Mouse (Mus musculus): Measurements from ENCODE around the gene Top2b. TPM values are rescaled to one million over a fixed set of nuclear protein-coding genes. Genes with fewer than 3 reads are reported as not detected.

The Top2b gene
- total RNA-seq, 4 experiments from 2014 or later: 79.9 to 96.9 (median 82.7) TPM

GRCm38 (mm10) chr14:16414163-16414562 is 49.2 kb downstream of the Top2b start:
- DNase-seq (ENCODE audit: low spot score in 2 of 2): no peak

- DNase-seq (ENCODE audit: low spot score in 2 of 2): no peak
These were observed 62.6 kb downstream of the Top2b start for GRCm38 (mm10) chr14:16427569-16427968.

DNA sequence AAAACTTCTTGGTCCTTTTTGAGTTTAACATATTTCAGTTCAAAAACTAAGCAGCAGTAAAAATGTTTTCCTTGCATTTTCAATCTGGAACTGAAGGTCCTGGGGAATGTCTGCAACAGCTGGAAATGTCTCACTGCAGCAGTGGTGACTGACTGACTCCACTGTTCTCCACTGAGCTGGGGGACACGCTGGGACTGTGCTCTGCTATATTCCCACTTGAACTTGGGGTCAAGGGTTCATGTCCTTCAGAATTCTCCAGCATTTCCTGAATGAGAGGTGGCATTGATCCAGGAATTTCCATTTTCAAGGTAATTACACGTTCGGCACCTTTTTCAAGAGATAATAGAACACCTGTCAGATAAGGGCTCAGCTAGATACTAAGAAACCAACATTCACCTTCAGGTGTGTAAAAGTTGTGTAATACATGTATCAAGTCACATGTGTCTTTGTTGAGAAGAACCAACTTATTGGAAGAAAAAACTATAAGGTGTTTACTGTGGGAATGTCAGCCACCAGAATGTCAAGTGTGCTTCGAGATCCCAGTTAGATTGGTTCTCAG is 67.0 kb downstream of the Top2b start:
- DNase-seq (ENCODE audit: low spot score in 2 of 2): no peak

DNA sequence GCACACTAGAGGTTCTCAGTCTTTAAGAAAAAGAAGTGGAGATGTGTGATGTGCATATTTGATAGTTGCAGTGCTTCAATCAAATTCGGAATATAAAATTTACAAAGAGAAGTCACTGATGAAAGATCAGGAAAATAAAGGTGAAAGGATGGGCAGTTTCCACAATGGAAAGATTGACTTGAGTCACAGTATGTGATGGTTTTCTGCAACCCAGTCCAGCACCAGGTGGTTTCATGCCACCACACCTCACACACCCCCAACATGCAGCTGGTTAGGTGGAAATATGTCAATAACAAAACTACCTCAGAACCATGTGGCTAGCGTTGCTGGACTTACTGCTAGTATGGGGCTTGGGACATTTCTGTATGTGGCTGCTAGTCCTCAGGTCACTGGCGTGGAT is 67.6 kb downstream of the Top2b start:
- no peak for DNase-seq (ENCODE audit: low spot score in 2 of 2)

DNA sequence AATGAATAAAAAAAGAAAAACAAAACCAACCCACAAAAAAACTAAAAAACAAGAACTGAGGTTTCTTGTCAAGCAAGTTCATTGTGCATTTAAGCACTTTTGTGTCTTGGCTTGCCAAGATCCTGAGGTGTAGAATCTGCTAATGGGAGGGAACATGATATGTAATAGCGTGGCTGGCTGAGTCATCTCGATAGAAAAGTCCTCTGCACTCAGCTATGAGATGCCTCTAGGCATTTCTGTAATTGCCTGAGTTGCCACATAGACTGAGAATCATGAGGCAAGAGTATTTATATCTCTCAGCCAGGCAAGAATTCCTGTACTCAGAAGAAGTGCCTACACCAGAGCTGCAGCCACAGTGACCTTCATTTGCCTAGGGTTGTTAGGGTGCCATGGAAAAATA is 68.2 kb downstream of the Top2b start:
- DNase-seq (ENCODE audit: low spot score in 2 of 2): no peak

GRCm38 (mm10) chr14:16434396-16435171 is 69.6 kb downstream of the Top2b start:
- DNase-seq (ENCODE audit: low spot score in 2 of 2): peak in 1 of 2 experiments; percentile 52

DNA sequence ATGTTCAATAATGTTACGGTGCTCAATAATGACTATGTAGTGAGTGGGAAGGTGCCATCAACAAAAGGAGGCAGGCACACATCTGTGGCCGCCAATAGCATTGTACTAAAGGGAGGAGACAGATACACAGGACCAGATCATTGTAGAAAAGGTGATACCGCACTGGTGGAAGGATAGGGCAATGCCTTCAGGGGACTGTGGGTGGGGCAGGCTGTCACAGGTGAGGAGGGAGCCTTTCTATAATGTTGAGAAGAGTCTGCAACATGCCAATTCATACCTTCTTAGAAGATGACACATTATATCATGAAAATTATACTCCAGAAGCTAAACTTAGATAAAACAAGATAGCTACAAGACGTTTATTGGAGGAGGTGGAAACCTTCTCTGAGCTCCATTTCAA is 72.4 kb downstream of the Top2b start:
- DNase-seq (ENCODE audit: low spot score in 2 of 2): no peak

DNA sequence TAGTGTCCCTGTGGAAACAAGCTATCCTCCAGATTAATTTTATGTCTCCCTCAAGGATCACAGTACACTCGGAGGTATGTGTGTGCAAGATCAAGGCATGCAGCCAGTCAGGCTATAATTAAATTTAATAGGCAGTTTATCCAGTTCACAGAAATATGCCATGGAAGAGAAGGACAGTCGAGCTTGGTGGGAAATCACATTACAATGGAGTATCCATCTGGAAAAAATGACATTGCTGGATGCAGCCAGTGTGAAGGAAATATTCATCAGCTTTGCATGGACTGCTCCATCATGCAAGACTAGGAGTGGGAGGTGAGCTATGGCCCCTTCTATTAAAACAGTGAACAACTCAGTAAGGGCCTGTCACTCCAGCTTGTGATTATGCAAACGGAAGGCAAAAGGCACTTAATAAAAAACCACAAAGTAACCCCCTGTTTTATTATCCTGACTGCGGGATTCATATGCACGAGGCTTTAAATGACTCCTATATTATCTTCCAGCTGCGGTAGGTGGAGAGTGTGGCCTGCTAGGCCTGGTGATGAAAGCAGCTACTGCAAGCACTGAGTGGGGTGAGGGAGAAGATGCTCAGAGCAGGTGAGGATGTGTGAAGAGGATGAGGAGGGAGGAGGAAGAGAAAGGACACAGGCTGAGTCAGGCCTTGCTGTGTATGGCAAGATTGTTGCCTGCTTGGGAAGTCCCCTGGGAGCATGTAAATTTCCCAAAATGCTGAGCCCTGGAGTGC is 74.6 kb downstream of the Top2b start:
- no peak for DNase-seq (ENCODE audit: low spot score in 2 of 2)

GRCm38 (mm10) chr14:16444859-16445258 is 79.9 kb downstream of the Top2b start:
- no peak for DNase-seq (ENCODE audit: low spot score in 2 of 2)

DNA sequence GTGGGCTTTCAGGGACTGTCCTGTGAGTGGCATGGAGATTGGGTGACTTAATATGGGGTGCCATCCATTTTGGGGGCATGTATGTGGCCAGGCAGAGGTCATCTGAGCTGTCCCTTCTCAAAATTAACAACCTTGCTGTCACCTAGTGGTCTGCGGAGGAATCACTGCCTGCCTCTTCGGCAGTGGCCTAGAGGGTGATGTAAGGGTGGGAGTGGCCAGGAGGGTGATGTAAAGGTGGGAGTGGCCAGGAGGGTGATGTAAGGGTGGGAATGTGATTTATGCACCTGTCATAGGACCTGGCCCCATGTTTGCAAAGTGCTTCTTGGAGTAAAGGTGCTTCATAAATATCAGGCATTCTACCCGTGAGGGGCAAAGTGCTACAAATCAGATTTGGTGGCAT is 82.6 kb downstream of the Top2b start:
- no peak for DNase-seq (ENCODE audit: low spot score in 2 of 2)

DNA sequence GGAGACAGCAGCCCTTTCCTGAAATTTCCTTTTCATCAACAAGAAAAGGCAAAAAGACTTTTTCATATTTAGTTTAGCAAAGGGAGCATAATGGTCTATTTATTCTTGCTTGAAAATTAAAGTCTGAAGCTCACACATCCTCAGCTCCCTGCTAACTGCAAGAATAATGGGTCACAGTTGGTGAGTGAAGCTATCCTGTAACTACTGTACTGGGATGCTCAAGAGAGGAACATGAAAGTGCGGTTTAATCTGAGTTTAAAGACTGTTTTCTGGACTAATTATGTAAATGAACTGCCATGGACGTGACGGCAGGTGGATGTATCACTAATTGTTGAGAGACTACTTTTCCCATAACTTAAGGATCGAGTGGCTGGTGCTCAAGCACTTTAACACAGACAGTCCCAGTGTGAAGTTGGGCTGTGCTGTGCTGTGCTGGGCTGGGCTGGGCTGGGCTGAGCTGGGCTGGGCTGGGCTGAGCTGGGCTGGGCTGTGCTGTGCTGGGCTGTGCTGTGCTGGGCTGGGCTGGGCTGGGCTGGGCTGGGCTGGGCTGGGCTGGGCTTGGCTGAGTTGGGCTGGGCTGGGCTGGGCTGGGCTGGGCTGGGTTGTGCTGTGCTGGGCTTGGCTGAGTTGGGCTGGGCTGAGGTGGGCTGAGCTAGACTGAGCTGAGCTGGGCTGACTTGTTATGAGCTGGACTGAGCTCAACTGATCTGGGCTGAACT is 83.4 kb downstream of the Top2b start:
- no peak for DNase-seq (ENCODE audit: low spot score in 2 of 2)

DNA sequence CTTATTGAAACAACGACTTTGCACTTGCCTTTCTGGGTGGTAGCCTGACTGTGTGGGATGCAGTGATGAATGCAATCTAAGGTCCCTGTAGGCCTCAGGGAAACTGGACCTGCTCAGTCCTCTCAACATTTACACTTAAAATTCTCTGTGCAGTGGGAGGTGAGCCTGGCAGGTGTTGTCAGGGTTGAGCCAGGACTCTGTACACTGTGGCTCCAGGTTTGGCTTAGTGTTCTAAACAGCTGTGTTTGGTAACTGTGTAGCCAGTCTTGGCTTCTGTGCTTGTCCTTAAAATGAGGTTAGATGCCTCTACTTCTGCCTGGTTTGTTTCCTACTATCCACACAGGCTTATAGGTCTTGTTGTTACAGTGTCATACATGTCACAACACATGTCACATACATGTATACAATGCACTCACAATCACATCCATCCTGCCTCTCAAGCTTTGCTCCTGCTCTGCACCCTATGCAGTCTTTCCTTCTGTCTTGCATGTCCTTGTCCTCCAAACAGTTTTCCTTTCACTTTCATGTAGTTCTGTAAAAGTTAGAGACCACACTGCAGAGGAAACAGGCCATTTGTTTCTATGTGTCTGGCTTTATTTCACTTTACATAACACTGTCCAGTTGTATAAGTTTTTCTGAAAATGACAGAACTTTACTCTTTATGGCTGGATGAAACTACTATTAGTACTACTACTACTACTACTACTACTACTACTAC is 113.8 kb downstream of the Top2b start:
- DNase-seq (ENCODE audit: low spot score in 2 of 2): no peak

GRCm38 (mm10) chr14:16479521-16479920 is 114.5 kb downstream of the Top2b start:
- no peak for DNase-seq (ENCODE audit: low spot score in 2 of 2)

DNA sequence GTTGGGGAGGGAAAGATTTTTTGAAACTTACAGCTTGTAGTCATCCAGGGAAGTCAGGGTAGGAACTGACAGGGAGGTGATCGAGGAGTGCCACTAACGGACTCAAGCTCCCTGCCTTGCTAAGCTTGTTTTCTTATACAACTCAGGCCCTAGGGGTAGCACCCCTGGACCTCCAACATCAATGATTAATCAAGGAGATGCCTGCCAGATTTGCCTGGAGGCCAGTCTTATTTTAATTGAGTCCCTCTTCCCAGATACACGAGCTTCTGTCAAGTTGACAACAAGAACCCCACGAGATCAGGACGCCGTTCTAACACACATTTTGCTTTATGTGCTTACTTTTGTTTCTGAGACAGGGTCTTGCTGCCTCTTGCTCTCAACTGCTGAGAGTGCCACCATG is 115.6 kb downstream of the Top2b start:
- no peak for DNase-seq (ENCODE audit: low spot score in 2 of 2)

DNA sequence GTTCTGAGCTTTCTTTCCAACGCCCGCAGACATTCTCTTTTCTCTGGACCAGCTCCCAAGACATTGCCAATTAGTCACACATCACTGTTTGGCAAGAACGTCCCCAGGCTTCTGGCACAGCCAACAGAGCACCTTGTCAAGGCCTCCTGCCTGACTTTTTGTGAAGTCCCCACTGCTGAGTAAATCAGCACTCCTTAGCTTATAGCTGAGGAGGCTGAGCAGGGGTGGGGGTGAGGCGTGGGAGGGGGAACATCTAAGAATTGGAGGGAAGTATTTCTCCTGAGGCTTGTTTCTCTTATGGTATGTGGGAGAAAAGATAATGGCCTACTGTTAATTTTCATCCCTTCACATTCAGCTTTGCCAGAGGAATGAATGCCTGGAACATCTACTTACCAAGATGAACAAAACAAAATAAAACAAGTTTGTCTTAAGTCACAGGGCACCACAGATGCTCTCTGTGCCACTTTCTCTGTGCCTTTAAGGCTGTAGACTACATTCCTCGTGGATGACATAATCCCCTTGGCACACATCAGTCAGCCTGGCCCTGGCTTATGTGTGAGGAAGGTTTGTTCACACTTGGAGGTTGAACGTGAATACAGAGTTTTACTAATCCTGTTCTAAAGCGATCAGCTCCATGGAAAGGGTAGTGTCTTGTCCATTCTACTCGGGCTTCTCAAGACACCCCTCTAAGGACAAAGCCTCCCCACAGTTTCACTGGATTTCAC is 118.8 kb downstream of the Top2b start:
- DNase-seq (ENCODE audit: low spot score in 2 of 2): no peak

Other genes with a start within 250 kb of the Top2b start
- 10 to 100 TPM; 27.9 to 33.7 (median 32.1) TPM for gene Ngly1, start 115.9 kb upstream of the Top2b start, total RNA-seq (2022)
- gene Oxsm, start 115.4 kb upstream of the Top2b start, total RNA-seq (2022): 10 to 100 TPM; 10.2 to 12.9 (median 12.1) TPM